Mouse (Mus musculus) megakaryocyte, embryonic 14.5 days (primary cell): ENCODE results near the gene Srsf2.

Source experiments
- FLI1 ChIP-seq: IDR thresholded peaks from 2 replicates; pipeline ENCODE4 v1.6.1; 2012; ENCODE audit warnings: low read length, inconsistent platforms, mixed read lengths
- GATA1 ChIP-seq: IDR thresholded peaks from 3 replicates; pipeline ENCODE4 v1.6.1; 2012; ENCODE audit warnings: mixed read lengths, low read length, inconsistent platforms, borderline replicate concordance

DNA sequence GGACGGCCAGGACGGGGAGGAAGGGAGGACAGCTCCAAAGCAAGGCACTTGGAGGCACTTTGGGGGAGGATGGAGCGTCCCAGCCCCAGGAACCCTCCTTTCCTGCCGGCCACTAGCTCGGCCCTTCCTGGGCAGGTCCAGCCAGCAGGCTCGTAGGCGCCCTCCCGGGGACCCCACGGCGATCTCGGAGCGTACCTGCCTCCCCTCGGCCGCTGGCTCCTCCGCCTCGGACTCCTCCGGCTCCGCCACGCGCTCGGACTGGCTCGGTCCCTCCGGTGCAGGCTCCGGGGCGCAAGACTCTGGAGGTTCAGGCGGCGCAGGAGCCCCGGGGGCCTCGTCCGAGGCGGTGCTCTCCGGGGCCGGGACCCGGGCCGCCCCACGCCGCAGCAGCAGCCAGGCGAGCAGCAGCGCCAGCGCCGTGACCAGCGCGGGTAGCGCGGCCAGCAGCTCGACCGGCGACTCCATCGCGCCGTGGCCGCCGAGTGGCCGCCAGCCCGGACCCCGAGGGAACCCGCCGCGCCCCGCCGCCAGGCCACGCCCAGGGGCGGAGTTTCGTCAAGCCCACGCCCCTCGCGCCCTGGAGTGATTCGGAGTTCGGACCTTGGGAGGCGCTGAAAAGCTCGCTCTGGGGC lies 25.2 kb downstream of the Srsf2 start, which contains the start of gene Mxra7:
- no peak for TF ChIP-seq GATA1
- TF ChIP-seq FLI1, result no peak
